Mouse (Mus musculus): Measurements from ENCODE around the gene Kcnk18.

DNA sequence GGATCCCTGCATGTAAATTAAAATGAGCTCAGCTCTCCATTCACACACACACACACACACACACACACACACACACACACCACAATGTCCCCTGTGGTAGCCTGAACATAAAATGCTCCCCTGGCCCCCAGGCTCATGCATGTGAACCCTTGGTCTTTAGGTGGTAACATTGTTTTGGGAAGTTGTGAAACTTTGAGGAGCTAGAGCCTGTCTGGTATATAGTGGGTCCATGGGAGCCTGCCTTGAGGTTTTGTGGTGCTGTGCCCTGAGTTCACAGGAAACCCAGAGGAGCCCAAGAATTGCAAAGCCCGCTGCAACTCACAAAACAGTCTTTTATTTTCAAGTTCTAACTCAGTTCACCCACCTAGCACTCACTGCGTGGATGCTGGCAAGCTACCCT is 33.6 kb downstream of the Kcnk18 start:
- TF ChIP-seq CTCF (IDR thresholded peaks at IDR 0.05; ENCODE audit: control insufficient read depth, insufficient read depth, insufficient replicate concordance, low read depth, low read length) (no peak), POLR2A (IDR thresholded peaks at IDR 0.05; ENCODE audit: control insufficient read depth, low read depth, low read length) (no peak)
